Mouse (Mus musculus) lung, adult 2 months (tissue): ENCODE data around the gene Rbms3.

Experiments
- CTCF ChIP-seq: fragments of 200-500 bp; IDR thresholded peaks from 2 replicates; pipeline ENCODE4 v1.5.1; 2011; ENCODE audit warnings: mild to moderate bottlenecking, low read length, control low read depth; ENCODE audit not compliant: insufficient read depth
- POLR2A ChIP-seq: fragments of 200-500 bp; IDR thresholded peaks from 2 replicates; pipeline ENCODE4 v1.6.1; 2011; ENCODE audit warnings: low read depth, mild to moderate bottlenecking, control low read depth, low read length, borderline replicate concordance; ENCODE audit errors: extremely low read depth

GRCm38 (mm10) chr9:117600781-117601180 is 28.9 kb downstream of the Rbms3 start:
- TF ChIP-seq POLR2A (no peak), CTCF (no peak)
